11 mouse cellular contexts compared by ENCODE assay signal in genomic region chr6:30477210-30477714, GRCm38 (mm10). TPM values are rescaled to one million over a fixed set of nuclear protein-coding genes. Genes with fewer than 3 reads are reported as not detected.
DNase-seq lines count a peak whose midpoint lies in the region; ATAC-seq and TF ChIP-seq lines count a peak whose summit lies in the region.
"Had no signal": no experiment of that assay in that cellular context is flagged by ENCODE, and none has a peak within 500 bp of the region (broad histone marks: within the 10 kb centered on the region; RNA-seq: fewer than 3 reads in every experiment).

No protein-coding gene starts in this region.

- TF ChIP-seq CTCF in brain, embryonic 14.5 days (IDR thresholded peaks at IDR 0.05; ENCODE audit: borderline replicate concordance, extremely low read depth, insufficient read depth, insufficient read length), result no peak

- WGBS in hindbrain, embryonic 16.5 days, result 84% methylated on average over 8 of the region's 8 CpGs
- 82% methylated on average over 8 of the region's 8 CpGs for WGBS in hindbrain, embryonic 12.5 days
- WGBS in limb, embryonic 15.5 days, result 68% methylated on average over 8 of the region's 8 CpGs

- no peak overlapping the region for H3K4me3 ChIP-seq in hindbrain, embryonic 16.5 days (ENCODE audit: low read length)
- H3K4me3 ChIP-seq in hindbrain, embryonic 12.5 days, result no peak overlapping the region
- no peak overlapping the region for H3K4me3 ChIP-seq in limb, embryonic 15.5 days
- H3K4me3 ChIP-seq: neural tube, embryonic 12.5 days had no signal

- no peaks in the 10 kb centered on the region for H3K27me3 ChIP-seq in hindbrain, embryonic 16.5 days (replicated peaks; ENCODE audit: control insufficient read depth, insufficient read depth, low read length)
- no peaks in the 10 kb centered on the region for H3K27me3 ChIP-seq in hindbrain, embryonic 12.5 days
- no peaks in the 10 kb centered on the region for H3K27me3 ChIP-seq in limb, embryonic 15.5 days
- H3K27me3 ChIP-seq: neural tube, embryonic 12.5 days had no signal

- H3K4me1 ChIP-seq in hindbrain, embryonic 16.5 days (ENCODE audit: control insufficient read depth, insufficient read depth, low read depth, low read length), result no peaks in the 10 kb centered on the region
- no peaks in the 10 kb centered on the region for H3K4me1 ChIP-seq in hindbrain, embryonic 12.5 days
- H3K4me1 ChIP-seq in limb, embryonic 15.5 days, result peaks cover 17% of the 10 kb centered on the region; the same call in 1 of the 2 replicates

- peak; percentile 79 for ATAC-seq in hindbrain, embryonic 16.5 days
- ATAC-seq in hindbrain, embryonic 12.5 days (ENCODE audit: low FRiP score), result no peak
- no peak for ATAC-seq in limb, embryonic 15.5 days (ENCODE audit: insufficient number of reproducible peaks, low FRiP score, low TSS enrichment, low read depth)
- ATAC-seq in activated CD4-positive, CD25-positive, alpha-beta regulatory T cell, adult 4 months, result no peak
- no peak for ATAC-seq in megakaryocyte-erythroid progenitor cell, adult 5-6 weeks (replicated peaks; ENCODE audit: low FRiP score, low TSS enrichment, poor library complexity, severe bottlenecking)

- H3K9me3 ChIP-seq in hindbrain, embryonic 16.5 days (ENCODE audit: control insufficient read depth, low read length), result no peaks in the 10 kb centered on the region
- no peaks in the 10 kb centered on the region for H3K9me3 ChIP-seq in hindbrain, embryonic 12.5 days (replicated peaks)
- no peaks in the 10 kb centered on the region for H3K9me3 ChIP-seq in limb, embryonic 15.5 days
- H3K9me3 ChIP-seq: neural tube, embryonic 12.5 days had no signal

- H3K27ac ChIP-seq in hindbrain, embryonic 16.5 days (ENCODE audit: low read depth, low read length), result no peak overlapping the region
- no peak overlapping the region for H3K27ac ChIP-seq in hindbrain, embryonic 12.5 days
- peak overlapping the region; percentile 75 for H3K27ac ChIP-seq in limb, embryonic 15.5 days
- H3K27ac ChIP-seq: neural tube, embryonic 12.5 days had no signal

- DNase-seq in brain, embryonic 14.5 days (ENCODE audit: low read depth), result peak; percentile 55
- peak; percentile 84 for DNase-seq in cerebellum, adult 9-11 months
- no peak for DNase-seq in thymus, postnatal 25 days
- DNase-seq: heart, postnatal 36 days had no signal

- no peak for TF ChIP-seq POLR2A in brain, embryonic 14.5 days (IDR thresholded peaks at IDR 0.05; ENCODE audit: borderline replicate concordance, extremely low read depth, insufficient read depth, insufficient read length, poor library complexity, severe bottlenecking)

- no peaks in the 10 kb centered on the region for H3K36me3 ChIP-seq in hindbrain, embryonic 16.5 days (ENCODE audit: control insufficient read depth, insufficient read depth, low read length)
- peaks cover 19% of the 10 kb centered on the region for H3K36me3 ChIP-seq in hindbrain, embryonic 12.5 days
- peaks cover 28% of the 10 kb centered on the region for H3K36me3 ChIP-seq in limb, embryonic 15.5 days

- H3K4me2 ChIP-seq in hindbrain, embryonic 16.5 days (ENCODE audit: low read length), result no peak overlapping the region
- no peak overlapping the region for H3K4me2 ChIP-seq in hindbrain, embryonic 12.5 days (replicated peaks)
- no peak overlapping the region for H3K4me2 ChIP-seq in limb, embryonic 15.5 days
- H3K4me2 ChIP-seq: neural tube, embryonic 12.5 days had no signal

- H3K9ac ChIP-seq in hindbrain, embryonic 16.5 days (ENCODE audit: low read depth, low read length), result no peak overlapping the region
- H3K9ac ChIP-seq in hindbrain, embryonic 12.5 days, result no peak overlapping the region
- H3K9ac ChIP-seq in limb, embryonic 15.5 days, result no peak overlapping the region
- H3K9ac ChIP-seq: neural tube, embryonic 12.5 days had no signal

RNA-seq across cellular contexts. Expression of gene Tmem209, which starts 32.3 kb away (rescaled TPM):
- 25.6 and 31.4 TPM in 2 replicates for polyA plus RNA-seq in hindbrain, embryonic 16.5 days (2015; fragmentation: Nextera tagmentation; extraction: Ambion mirVana)
- 37.0 and 38.9 TPM in 2 replicates for polyA plus RNA-seq in hindbrain, embryonic 12.5 days (2016; fragmentation: Nextera tagmentation; extraction: Ambion mirVana)
- 45.9 and 59.4 TPM in 2 replicates for polyA plus RNA-seq in brain, embryonic 14.5 days (2012; rRNA removed)
- 28.0 and 28.1 TPM in 2 replicates for polyA plus RNA-seq in limb, embryonic 15.5 days (2015; fragmentation: Nextera tagmentation; extraction: Ambion mirVana)
- 10 to 100 TPM; 48.4 to 59.2 TPM for polyA plus RNA-seq in activated CD4-positive, CD25-positive, alpha-beta regulatory T cell, adult 4 months (2017; shearing (Covaris generic))
- total RNA-seq in megakaryocyte-erythroid progenitor cell, adult 5-6 weeks (2014; fragmentation: Nextera tagmentation), result 51.7 and 62.6 TPM in 2 replicates
- total RNA-seq in megakaryocyte-erythroid progenitor cell, adult 5-6 weeks (2017), result 35.8 and 46.2 TPM in 2 replicates

RNA-seq across cellular contexts. Expression of gene Ssmem1, which starts 32.4 kb away (rescaled TPM):
- 0.15 and 0.19 TPM in 2 replicates for polyA plus RNA-seq in hindbrain, embryonic 16.5 days (2015; fragmentation: Nextera tagmentation; extraction: Ambion mirVana)
- 0.21 and 0.34 TPM in 2 replicates for polyA plus RNA-seq in hindbrain, embryonic 12.5 days (2016; fragmentation: Nextera tagmentation; extraction: Ambion mirVana)
- 0.09 and 0.10 TPM in 2 replicates for polyA plus RNA-seq in brain, embryonic 14.5 days (2012; rRNA removed)
- polyA plus RNA-seq in limb, embryonic 15.5 days (2015; fragmentation: Nextera tagmentation; extraction: Ambion mirVana), result 0.14 TPM in 1 of 2 replicates, not detected in the other
- polyA plus RNA-seq in activated CD4-positive, CD25-positive, alpha-beta regulatory T cell, adult 4 months (2017; shearing (Covaris generic)), result not detected
- not detected in 2 replicates for total RNA-seq in megakaryocyte-erythroid progenitor cell, adult 5-6 weeks (2014; fragmentation: Nextera tagmentation)
- not detected in 2 replicates for total RNA-seq in megakaryocyte-erythroid progenitor cell, adult 5-6 weeks (2017)
- polyA plus RNA-seq: large intestine, adult 2 months had no signal
